Mouse (Mus musculus) kidney, postnatal 0 days (tissue): ENCODE data around the gene Dydc2. TPM values are rescaled to one million over a fixed set of nuclear protein-coding genes. Genes with fewer than 3 reads are reported as not detected.
A peak's percentile ranks its signal among the peaks of the same experiment; 100 is the strongest.

Experiments
- ATAC-seq: fragments of 200-750 bp; cut with Nextera tagmentation; replicated peaks from 2 replicates; pipeline ENCODE4 v1.8.0; 2017; ENCODE audit warnings: low read depth, moderate number of reproducible peaks, moderate TSS enrichment, moderate library complexity; ENCODE audit not compliant: low FRiP score
- DNase-seq: peaks from one replicate; pipeline ENCODE4 v3.0.0-alpha.2; 2016; ENCODE audit warnings: low spot score
- H3K27ac ChIP-seq: fragments of 300-500 bp; sonication (generic); 2 replicates; pipeline ENCODE4 v1.5.1; 2014; ENCODE audit warnings: mild to moderate bottlenecking
- H3K27me3 ChIP-seq: fragments of 300-500 bp; sonication (generic); 2 replicates; pipeline ENCODE4 v1.6.1; 2014; ENCODE audit warnings: low read length, mixed read lengths; ENCODE audit not compliant: insufficient read depth
- H3K36me3 ChIP-seq: fragments of 300-500 bp; sonication (generic); 2 replicates; pipeline ENCODE4 v1.6.1; 2014; ENCODE audit warnings: low read length, mixed read lengths; ENCODE audit not compliant: insufficient read depth
- H3K4me1 ChIP-seq: fragments of 300-500 bp; sonication (generic); replicated peaks from 2 replicates; pipeline ENCODE4 v1.6.1; 2014; ENCODE audit warnings: antibody characterized with exemption, low read length, mixed read lengths; ENCODE audit not compliant: insufficient read depth
- H3K4me2 ChIP-seq: fragments of 300-500 bp; sonication (generic); 2 replicates; pipeline ENCODE4 v1.6.1; 2014; ENCODE audit warnings: mild to moderate bottlenecking, low read length, moderate library complexity, mixed read lengths
- H3K4me3 ChIP-seq: fragments of 300-500 bp; sonication (generic); replicated peaks from 2 replicates; pipeline ENCODE4 v1.5.1; 2014; ENCODE audit warnings: low read depth, low read length
- H3K9ac ChIP-seq: fragments of 300-500 bp; sonication (generic); 2 replicates; pipeline ENCODE4 v1.6.1; 2014; ENCODE audit warnings: low read depth, low read length
- H3K9me3 ChIP-seq: fragments of 300-500 bp; sonication (generic); replicated peaks from 2 replicates; pipeline ENCODE4 v1.6.1; 2016; ENCODE audit warnings: low read length, inconsistent platforms, mixed read lengths
- CTCF ChIP-seq: IDR thresholded peaks from 2 replicates; pipeline ENCODE4 v1.5.1; 2016; ENCODE audit warnings: antibody characterized with exemption, low read depth, mild to moderate bottlenecking, moderate library complexity
- WGBS: fragments of 180-500 bp; shearing (Covaris S2); extraction: QIAGEN DNeasy Blood & Tissue Kit; methylation state at CpG from one replicate; pipeline ENCODE4 v1.1.7; 2014; 5-methylcytosine and 5-hydroxymethylcytosine counted together
- polyA plus RNA-seq: library from polyadenylated mRNA; unstranded; fragments of >200 nt; fragmentation: Nextera tagmentation; extraction: Ambion mirVana; gene quantifications from 2 replicates; pipeline ENCODE4 v1.2.1, GENCODE M21; 2015

Dydc2 gene
- polyA plus RNA-seq, 1 experiment from 2014 or later, result not detected

GRCm38 (mm10) chr14:41006263-41006662, 62.7 kb downstream of the Dydc2 start:
- no peaks in the 10 kb centered on the region for H3K9me3 ChIP-seq
- DNase-seq (no peak), ATAC-seq (no peak)
- H3K9ac ChIP-seq, result no peak overlapping the region
- H3K4me1 ChIP-seq, result peaks cover 16% of the 10 kb centered on the region
- 71% methylated on average over 10 of the region's 10 CpGs for WGBS
- H3K27me3 ChIP-seq, result no peaks in the 10 kb centered on the region
- no peak overlapping the region for H3K27ac ChIP-seq
- 0 out of 2 replicates have a peak, but pooled peaks cover 5% of the 10 kb centered on the region for H3K36me3 ChIP-seq
- no peak for TF ChIP-seq CTCF
- no peak overlapping the region for H3K4me2 ChIP-seq
- no peak overlapping the region for H3K4me3 ChIP-seq

DNA sequence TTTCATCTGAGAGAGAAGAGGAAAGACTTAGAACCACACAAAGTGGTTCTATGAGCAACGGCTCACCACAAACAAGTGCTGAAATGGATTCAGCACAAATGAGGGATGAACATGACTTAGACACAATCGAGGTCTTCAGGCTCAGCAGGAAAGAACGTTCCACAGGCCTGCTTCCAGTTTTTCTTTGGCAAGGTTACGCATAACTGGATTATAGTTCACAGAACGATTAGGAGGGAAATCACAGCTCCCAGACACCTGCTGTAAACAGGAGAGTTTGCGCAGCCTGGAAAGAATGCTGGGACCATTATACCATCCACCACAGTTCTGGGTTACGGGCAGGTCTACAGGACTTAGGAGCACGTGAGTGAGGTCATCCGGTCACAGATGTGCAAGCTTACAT, 63.3 kb downstream of the Dydc2 start:
- no peaks in the 10 kb centered on the region for H3K9me3 ChIP-seq
- no peak overlapping the region for H3K4me2 ChIP-seq
- ATAC-seq, result no peak
- H3K9ac ChIP-seq, result no peak overlapping the region
- 0 out of 2 replicates have a peak, but pooled peaks cover 11% of the 10 kb centered on the region for H3K36me3 ChIP-seq
- H3K27ac ChIP-seq, result no peak overlapping the region
- no peak for DNase-seq
- 71% methylated on average over 9 of the region's 9 CpGs for WGBS
- H3K4me1 ChIP-seq, result peaks cover 16% of the 10 kb centered on the region
- H3K27me3 ChIP-seq, result no peaks in the 10 kb centered on the region
- TF ChIP-seq CTCF, result no peak
- no peak overlapping the region for H3K4me3 ChIP-seq

DNA sequence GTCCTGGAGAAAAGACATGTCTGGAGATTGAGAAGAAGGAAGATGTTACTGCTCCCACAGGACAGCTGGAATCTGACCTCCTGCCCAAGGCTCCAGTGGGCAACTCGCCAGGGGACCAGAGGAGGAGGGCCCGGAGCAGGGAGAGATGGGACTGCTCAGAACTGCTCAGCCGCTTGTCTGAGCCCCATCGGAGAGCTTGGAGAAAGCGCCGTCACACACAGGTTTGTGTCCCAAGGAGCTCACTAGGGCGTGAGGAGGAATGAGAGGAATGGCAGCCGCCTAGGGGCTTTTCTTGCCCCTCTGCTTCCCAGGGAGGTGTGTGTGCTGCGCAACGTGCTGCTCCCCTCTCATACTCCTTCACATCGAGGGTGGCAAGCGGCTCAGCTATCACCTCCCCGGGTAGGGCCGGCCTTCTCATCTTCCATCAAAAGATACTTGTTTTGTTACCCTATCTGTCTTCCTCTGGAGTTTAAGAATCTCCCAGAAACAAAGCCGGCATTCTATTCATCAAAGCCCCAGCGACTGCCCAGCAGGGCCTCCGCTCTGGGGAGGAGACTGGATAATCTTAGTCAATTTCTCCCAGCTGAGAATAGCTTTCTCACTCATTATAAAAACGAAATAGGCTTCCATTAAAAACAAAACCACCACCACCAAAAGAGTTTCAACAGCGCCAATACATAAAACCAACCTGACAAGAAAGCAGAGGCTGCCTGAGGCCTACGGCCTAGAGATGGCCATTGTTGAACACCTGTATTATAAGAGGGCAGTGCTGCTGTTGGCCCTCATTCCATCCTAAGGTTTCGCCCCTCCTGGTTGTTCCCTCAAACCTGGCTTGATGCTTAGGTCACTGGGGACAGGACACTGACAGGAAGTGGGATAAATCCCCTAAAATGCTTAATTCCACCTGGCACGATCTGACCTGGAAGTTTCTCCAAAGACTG, 64.5 kb downstream of the Dydc2 start:
- WGBS, result 25% methylated on average over 22 of the region's 22 CpGs
- 0 out of 2 replicates have a peak, but pooled peaks cover 11% of the 10 kb centered on the region for H3K36me3 ChIP-seq
- peaks cover 19% of the 10 kb centered on the region for H3K4me1 ChIP-seq
- no peaks in the 10 kb centered on the region for H3K9me3 ChIP-seq
- DNase-seq (peak; percentile 81), ATAC-seq (peak; percentile 64)
- peak overlapping the region; percentile 49; the same call in 1 of the 2 replicates for H3K9ac ChIP-seq
- no peaks in the 10 kb centered on the region for H3K27me3 ChIP-seq
- H3K27ac ChIP-seq, result peak overlapping the region; percentile 65
- H3K4me3 ChIP-seq, result no peak overlapping the region
- H3K4me2 ChIP-seq, result peak overlapping the region; percentile 39
- no peak for TF ChIP-seq CTCF

DNA sequence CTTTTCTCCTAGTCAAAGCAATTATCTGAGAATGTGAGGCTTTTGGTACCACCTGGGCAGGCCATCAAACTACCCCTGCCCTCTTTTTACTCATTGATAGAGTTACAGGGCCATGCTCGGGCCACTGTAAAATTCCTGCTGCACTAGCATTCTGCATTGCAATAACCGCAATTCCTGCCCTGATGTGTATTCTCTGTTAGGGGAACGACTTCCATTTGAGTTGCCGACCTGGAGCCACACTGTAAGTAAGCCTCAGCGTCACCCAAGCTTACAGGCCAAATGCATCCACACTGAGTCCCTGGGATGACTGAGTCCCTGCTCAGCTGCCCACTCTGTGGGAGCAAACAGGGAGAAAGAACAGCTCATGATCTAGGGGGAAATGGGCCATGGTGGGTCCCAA, 67.4 kb downstream of the Dydc2 start:
- no peak for ATAC-seq
- no peak overlapping the region for H3K27ac ChIP-seq
- no peak for DNase-seq
- no peak overlapping the region for H3K9ac ChIP-seq
- H3K9me3 ChIP-seq, result no peaks in the 10 kb centered on the region
- no peak for TF ChIP-seq CTCF
- H3K4me1 ChIP-seq, result peaks cover 10% of the 10 kb centered on the region; the same call in 1 of the 2 replicates
- WGBS, result 81% methylated on average over 5 of the region's 5 CpGs
- 0 out of 2 replicates have a peak, but pooled peaks cover 20% of the 10 kb centered on the region for H3K36me3 ChIP-seq
- H3K4me3 ChIP-seq, result no peak overlapping the region
- no peak overlapping the region for H3K4me2 ChIP-seq
- no peaks in the 10 kb centered on the region for H3K27me3 ChIP-seq

DNA sequence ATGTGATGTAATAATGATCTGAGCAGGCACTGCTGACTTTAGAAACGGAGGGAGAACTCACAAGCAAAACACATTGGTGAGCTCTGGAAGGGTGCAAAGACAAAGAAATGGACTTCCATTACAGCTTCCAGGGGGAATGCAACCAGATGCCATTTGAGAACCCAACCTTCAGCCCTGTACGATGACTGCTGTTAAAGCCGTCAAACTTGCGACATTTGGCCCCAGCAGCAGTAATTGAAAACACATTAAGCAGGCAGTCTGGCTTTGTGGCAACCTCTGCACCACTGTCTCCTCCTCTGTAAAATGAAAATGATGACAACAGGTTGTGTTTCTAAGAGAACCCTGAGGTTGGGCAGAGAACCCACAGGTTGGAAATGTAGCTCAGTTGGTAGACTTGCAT, 68.2 kb downstream of the Dydc2 start:
- H3K36me3 ChIP-seq, result 0 out of 2 replicates have a peak, but pooled peaks cover 20% of the 10 kb centered on the region
- no peak for DNase-seq

DNA sequence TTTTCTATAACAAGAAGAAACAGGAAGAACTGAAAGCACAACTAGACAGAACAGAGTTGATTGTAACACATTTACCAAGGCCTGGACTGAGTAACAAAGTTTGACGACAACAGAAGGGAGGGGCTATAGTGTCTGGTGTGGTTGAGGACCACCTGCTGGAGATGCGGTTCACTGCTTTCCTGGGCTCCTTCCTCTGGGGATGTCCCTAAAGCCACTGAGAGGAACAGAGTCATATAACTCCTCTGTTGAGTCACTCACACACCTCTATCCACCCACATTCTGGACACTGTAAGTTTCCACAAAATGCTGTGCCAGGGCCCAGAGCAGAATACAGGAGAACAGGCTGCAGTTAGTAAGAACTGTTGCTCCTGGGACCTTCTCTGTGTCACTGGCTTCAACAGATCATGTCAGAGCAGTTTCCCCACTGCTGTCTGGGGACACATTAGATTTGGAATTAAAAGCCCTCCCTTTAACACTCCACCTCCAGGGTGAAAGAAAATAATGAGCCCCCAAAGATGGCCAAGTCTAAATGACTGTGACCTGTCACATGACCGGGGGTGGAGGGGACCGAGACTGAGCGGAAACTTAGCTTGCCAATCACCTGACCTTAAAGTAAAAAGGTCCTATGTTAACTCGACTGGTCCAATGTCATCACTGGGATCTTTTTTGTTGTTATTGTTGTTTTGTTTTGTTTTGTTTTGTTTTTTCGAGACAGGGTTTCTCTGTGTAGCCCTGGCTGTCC, 68.9 kb downstream of the Dydc2 start:
- TF ChIP-seq CTCF, result no peak
- no peak for DNase-seq
- Histone ChIP-seq H3K27me3 (no peaks in the 10 kb centered on the region), H3K9ac (no peak overlapping the region), H3K36me3 (0 out of 2 replicates have a peak, but pooled peaks cover 20% of the 10 kb centered on the region), H3K4me2 (no peak overlapping the region), H3K4me3 (no peak overlapping the region), H3K27ac (no peak overlapping the region), H3K4me1 (peaks cover 10% of the 10 kb centered on the region; the same call in 1 of the 2 replicates), H3K9me3 (no peaks in the 10 kb centered on the region)
- peak; percentile 64 for ATAC-seq
- WGBS, result 61% methylated on average over 7 of the region's 7 CpGs

More for the DNA sequence above, 68.2 kb downstream of the Dydc2 start:
- Histone ChIP-seq H3K27me3 (no peaks in the 10 kb centered on the region), H3K4me2 (no peak overlapping the region), H3K9ac (no peak overlapping the region), H3K27ac (no peak overlapping the region), H3K4me1 (peaks cover 10% of the 10 kb centered on the region; the same call in 1 of the 2 replicates), H3K9me3 (no peaks in the 10 kb centered on the region), H3K4me3 (no peak overlapping the region)
- no peak for ATAC-seq
- no peak for TF ChIP-seq CTCF
- WGBS, result 54% methylated on average over 4 of the region's 4 CpGs

Other genes starting within 250 kb of the Dydc2 start
- 0.72 and 1.0 TPM in 2 replicates for gene Sh2d4b, start 175.9 kb downstream of the Dydc2 start, polyA plus RNA-seq
- gene Tspan14, start 102.4 kb downstream of the Dydc2 start, polyA plus RNA-seq, result 93.4 and 102 TPM in 2 replicates
- gene Fam213a, start 55.4 kb downstream of the Dydc2 start, polyA plus RNA-seq, result 80.5 and 94.7 TPM in 2 replicates
- gene Dydc1, start 3.7 kb upstream of the Dydc2 start, polyA plus RNA-seq, result not detected in 2 replicates
- 0.17 and 0.20 TPM in 2 replicates for gene Mat1a, start 35.8 kb upstream of the Dydc2 start, polyA plus RNA-seq
- 0.13 TPM in 1 of 2 replicates, not detected in the other for gene Sftpa1, start 62.6 kb upstream of the Dydc2 start, polyA plus RNA-seq
- not detected in 2 replicates for gene Mbl1, start 82.2 kb upstream of the Dydc2 start, polyA plus RNA-seq
- gene Sftpd, start 115.9 kb upstream of the Dydc2 start, polyA plus RNA-seq, result 1.4 and 1.6 TPM in 2 replicates
- not detected in 2 replicates for gene Gm2832, start 209.6 kb upstream of the Dydc2 start, polyA plus RNA-seq